Mouse (Mus musculus) inflammation-experienced regulatory T-cells, adult 16 weeks (primary cell): ENCODE measurements around the gene Snapc5. TPM values are rescaled to one million over a fixed set of nuclear protein-coding genes. Genes with fewer than 3 reads are reported as not detected.

Experiments
- polyA plus RNA-seq: library from polyadenylated mRNA; unstranded; fragments of 100-300 nt; shearing (Covaris generic); gene quantifications from one replicate; pipeline ENCODE4 v1.2.1, GENCODE M21; 2017

Snapc5 gene
- polyA plus RNA-seq, result 65.2 TPM

GRCm38 (mm10) chr9:64178974-64179646 is at the start of gene Snapc5:
Gene Snapc5 (plus strand): TSS chr9:64179274.

DNA sequence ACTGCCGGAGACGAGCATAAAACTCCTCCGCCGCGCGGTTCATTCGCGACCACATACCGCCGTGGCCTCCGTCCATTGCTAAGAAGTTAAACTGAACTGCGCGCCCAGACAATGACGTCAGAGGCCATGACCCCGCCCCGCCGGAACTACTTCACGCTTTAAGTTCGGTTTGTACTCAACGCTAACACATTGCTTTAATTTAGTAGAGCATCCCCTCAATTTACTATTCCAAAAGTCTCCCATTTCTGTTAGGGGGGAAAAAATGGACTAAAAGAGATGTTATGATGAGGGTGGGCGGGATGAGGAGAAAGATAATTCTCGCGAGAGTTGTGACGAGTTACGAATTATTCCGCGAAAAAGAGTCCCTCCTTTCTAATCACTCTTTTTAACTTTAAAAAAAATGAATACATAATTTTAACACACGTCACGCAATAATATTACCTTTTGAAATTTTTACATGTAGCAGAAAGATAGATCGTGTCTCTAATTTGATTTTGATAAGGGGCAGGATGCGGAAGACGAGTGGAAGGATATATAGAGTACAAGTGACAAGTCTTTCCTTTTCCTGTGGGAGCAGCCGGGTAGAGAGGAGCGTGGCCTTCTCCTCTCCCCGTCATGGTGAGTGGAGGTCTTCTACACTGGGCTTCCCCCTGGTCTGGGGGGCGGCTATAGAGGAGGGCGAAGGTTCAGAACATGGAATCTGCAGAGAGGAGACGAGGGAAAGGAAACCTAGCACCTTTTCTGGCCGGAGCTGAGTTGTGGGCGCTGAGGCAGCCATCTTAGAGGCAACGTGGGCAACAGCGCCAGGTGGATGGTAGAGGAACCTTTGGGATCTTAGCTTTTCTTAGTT is 6.0 kb upstream of the Snapc5 start, which contains the start of the genes Zwilch and Rpl4:
Gene Zwilch (minus strand): TSS at position 289 of the 850 bp plus-strand sequence.
Gene Rpl4 (plus strand): TSS at position 560 of the 850 bp plus-strand sequence.

Other genes starting within 250 kb of the Snapc5 start
- not detected for gene Smad6, start 157.2 kb upstream of the Snapc5 start, polyA plus RNA-seq
- gene Lctl, start 62.1 kb upstream of the Snapc5 start, polyA plus RNA-seq, result not detected
- gene Zwilch, start 6.2 kb upstream of the Snapc5 start, polyA plus RNA-seq, result 6.5 TPM
- gene Rpl4, start 5.9 kb upstream of the Snapc5 start, polyA plus RNA-seq, result 1,466 TPM
- gene Uchl4, start 55.9 kb downstream of the Snapc5 start, polyA plus RNA-seq, result 11.8 TPM
- gene Map2k1, start 74.4 kb downstream of the Snapc5 start, polyA plus RNA-seq, result 85.7 TPM
- 49.4 TPM for gene Tipin, start 102.3 kb downstream of the Snapc5 start, polyA plus RNA-seq
- gene Dis3l, start 162.0 kb downstream of the Snapc5 start, polyA plus RNA-seq, result 21.8 TPM
- gene Megf11, start 206.4 kb downstream of the Snapc5 start, polyA plus RNA-seq, result 0.51 TPM